Mouse (Mus musculus) megakaryocyte, embryonic 14.5 days (primary cell): Measurements from ENCODE around the gene Rbm20. TPM values are rescaled to one million over a fixed set of nuclear protein-coding genes. Genes with fewer than 3 reads are reported as not detected.

ENCODE experiments used
- H3K27me3 ChIP-seq: replicated peaks from 2 replicates; pipeline ENCODE3; 2012; ENCODE audit warnings: inconsistent platforms
- H3K36me3 ChIP-seq: replicated peaks from 2 replicates; pipeline ENCODE3; 2012; ENCODE audit warnings: low read length, inconsistent platforms, mixed read lengths
- H3K4me1 ChIP-seq: 2 replicates; pipeline ENCODE4 v1.6.1; 2012; ENCODE audit warnings: inconsistent platforms
- H3K4me3 ChIP-seq: replicated peaks from 2 replicates; pipeline ENCODE3; 2012; ENCODE audit warnings: moderate library complexity, mild to moderate bottlenecking, inconsistent platforms
- H3K9me3 ChIP-seq: 2 replicates; pipeline ENCODE4 v1.6.1; 2012; ENCODE audit warnings: inconsistent platforms
- FLI1 ChIP-seq: IDR thresholded peaks from 2 replicates; pipeline ENCODE4 v1.6.1; 2012; ENCODE audit warnings: low read length, inconsistent platforms, mixed read lengths
- GATA1 ChIP-seq: IDR thresholded peaks from 3 replicates; pipeline ENCODE4 v1.6.1; 2012; ENCODE audit warnings: mixed read lengths, low read length, inconsistent platforms, borderline replicate concordance
- polyA plus RNA-seq: library from polyadenylated mRNA; stranded (reverse); fragments of >175 nt; gene quantifications from 2 replicates; pipeline ENCODE4 v1.2.3, GENCODE M21; 2012; ENCODE audit warnings: low replicate concordance; ENCODE audit not compliant: insufficient read depth

Gene Rbm20
- polyA plus RNA-seq, 1 experiment, result not detected

- no peaks in the 10 kb centered on the region for H3K36me3 ChIP-seq
- H3K9me3 ChIP-seq, result peaks cover 11% of the 10 kb centered on the region
- no peak overlapping the region for H3K4me3 ChIP-seq
- H3K27me3 ChIP-seq, result peaks cover 18% of the 10 kb centered on the region
- no peak for TF ChIP-seq FLI1
- no peak for TF ChIP-seq GATA1
- no peaks in the 10 kb centered on the region for H3K4me1 ChIP-seq
Observed at GRCm38 (mm10) chr19:53690816-53691215, 13.7 kb downstream of the Rbm20 start.

GRCm38 (mm10) chr19:53694020-53694419 lies 16.9 kb downstream of the Rbm20 start:
- no peaks in the 10 kb centered on the region for H3K4me1 ChIP-seq
- H3K36me3 ChIP-seq, result no peaks in the 10 kb centered on the region
- peaks cover 3% of the 10 kb centered on the region for H3K9me3 ChIP-seq
- no peak for TF ChIP-seq GATA1
- H3K27me3 ChIP-seq, result peaks cover 22% of the 10 kb centered on the region
- H3K4me3 ChIP-seq, result no peak overlapping the region

GRCm38 (mm10) chr19:53696079-53696478 lies 19.0 kb downstream of the Rbm20 start:
- Histone ChIP-seq H3K4me1 (no peaks in the 10 kb centered on the region), H3K36me3 (no peaks in the 10 kb centered on the region), H3K27me3 (peaks cover 16% of the 10 kb centered on the region), H3K9me3 (0 out of 2 replicates have a peak, but pooled peaks cover 2% of the 10 kb centered on the region), H3K4me3 (no peak overlapping the region)
- no peak for TF ChIP-seq FLI1

- H3K27me3 ChIP-seq, result peaks cover 11% of the 10 kb centered on the region
- no peak for TF ChIP-seq GATA1
- no peak for TF ChIP-seq FLI1
- H3K36me3 ChIP-seq, result no peaks in the 10 kb centered on the region
- no peak overlapping the region for H3K4me3 ChIP-seq
- 0 out of 2 replicates have a peak, but pooled peaks cover under 1% of the 10 kb centered on the region for H3K9me3 ChIP-seq
- H3K4me1 ChIP-seq, result no peaks in the 10 kb centered on the region
Observed at GRCm38 (mm10) chr19:53696655-53697054, 19.5 kb downstream of the Rbm20 start.

GRCm38 (mm10) chr19:53697376-53698126 lies 20.4 kb downstream of the Rbm20 start:
- Histone ChIP-seq H3K4me3 (no peak overlapping the region), H3K27me3 (peaks cover 10% of the 10 kb centered on the region), H3K36me3 (no peaks in the 10 kb centered on the region), H3K9me3 (no peaks in the 10 kb centered on the region), H3K4me1 (no peaks in the 10 kb centered on the region)
- no peak for TF ChIP-seq GATA1
- TF ChIP-seq FLI1, result no peak

- Histone ChIP-seq H3K4me1 (peaks cover under 1% of the 10 kb centered on the region; the same call in 1 of the 2 replicates), H3K27me3 (peaks cover 24% of the 10 kb centered on the region), H3K4me3 (no peak overlapping the region), H3K36me3 (no peaks in the 10 kb centered on the region), H3K9me3 (no peaks in the 10 kb centered on the region)
- TF ChIP-seq FLI1 (no peak), GATA1 (no peak)
Observed at GRCm38 (mm10) chr19:53699671-53700070, 22.6 kb downstream of the Rbm20 start.

- Histone ChIP-seq H3K36me3 (no peaks in the 10 kb centered on the region), H3K4me3 (no peak overlapping the region), H3K9me3 (peaks cover under 1% of the 10 kb centered on the region; the same call in 1 of the 2 replicates), H3K27me3 (peaks cover 27% of the 10 kb centered on the region), H3K4me1 (peaks cover 10% of the 10 kb centered on the region)
- TF ChIP-seq FLI1, result no peak
- no peak for TF ChIP-seq GATA1
Observed at GRCm38 (mm10) chr19:53701434-53701833, 24.3 kb downstream of the Rbm20 start.

- peaks cover 29% of the 10 kb centered on the region for H3K27me3 ChIP-seq
- peaks cover 10% of the 10 kb centered on the region for H3K4me1 ChIP-seq
- TF ChIP-seq GATA1, result no peak
- no peak for TF ChIP-seq FLI1
- H3K36me3 ChIP-seq, result no peaks in the 10 kb centered on the region
- peaks cover 20% of the 10 kb centered on the region for H3K9me3 ChIP-seq
- peak overlapping the region; percentile 88 for H3K4me3 ChIP-seq
Observed at GRCm38 (mm10) chr19:53704895-53705823, 28.1 kb downstream of the Rbm20 start.

GRCm38 (mm10) chr19:53708401-53708800 lies 31.3 kb downstream of the Rbm20 start:
- Histone ChIP-seq H3K36me3 (no peaks in the 10 kb centered on the region), H3K9me3 (peaks cover 21% of the 10 kb centered on the region), H3K27me3 (peaks cover 31% of the 10 kb centered on the region), H3K4me3 (no peak overlapping the region), H3K4me1 (peaks cover 25% of the 10 kb centered on the region)
- TF ChIP-seq FLI1 (no peak), GATA1 (no peak)

GRCm38 (mm10) chr19:53710861-53711260 lies 33.8 kb downstream of the Rbm20 start:
- Histone ChIP-seq H3K4me1 (peaks cover 16% of the 10 kb centered on the region), H3K36me3 (no peaks in the 10 kb centered on the region), H3K27me3 (peaks cover 16% of the 10 kb centered on the region), H3K4me3 (no peak overlapping the region), H3K9me3 (peaks cover 38% of the 10 kb centered on the region)
- no peak for TF ChIP-seq GATA1
- no peak for TF ChIP-seq FLI1
